Mouse (Mus musculus) lung, adult 2 months (tissue): ENCODE results near the gene Kif26b.

Experiments
- CTCF ChIP-seq: fragments of 200-500 bp; IDR thresholded peaks from 2 replicates; pipeline ENCODE4 v1.5.1; 2011; ENCODE audit warnings: mild to moderate bottlenecking, low read length, control low read depth; ENCODE audit not compliant: insufficient read depth
- POLR2A ChIP-seq: fragments of 200-500 bp; IDR thresholded peaks from 2 replicates; pipeline ENCODE4 v1.6.1; 2011; ENCODE audit warnings: low read depth, mild to moderate bottlenecking, control low read depth, low read length, borderline replicate concordance; ENCODE audit errors: extremely low read depth

DNA sequence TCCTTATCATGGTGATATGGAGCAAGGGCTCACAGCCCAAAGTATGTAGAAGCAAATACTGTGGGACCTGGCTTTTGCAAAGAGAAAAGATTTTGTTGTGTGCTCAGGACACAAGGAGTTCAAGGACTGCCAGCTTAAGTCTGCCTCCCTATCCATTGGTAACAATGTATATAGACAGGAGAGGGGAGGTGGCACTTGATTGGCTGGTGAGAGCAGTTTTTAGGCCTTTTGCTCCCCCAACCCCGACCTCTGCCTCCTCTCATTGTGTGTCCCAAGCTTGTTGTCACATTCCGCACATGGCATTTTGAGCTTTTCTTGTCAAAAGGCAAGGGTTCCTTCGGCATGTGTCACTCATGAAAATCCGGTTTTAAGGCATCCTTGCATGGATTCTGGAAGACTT is 326.0 kb downstream of the Kif26b start:
- TF ChIP-seq CTCF (no peak), POLR2A (no peak)
